Mouse (Mus musculus) B cell, adult 2 months (primary cell): ENCODE data around the gene Sdr42e1.

Source experiments
- DNase-seq, 2 experiments: peaks; one replicate each; pipeline ENCODE4 v3.0.0; 2022

The Sdr42e1 gene

DNA sequence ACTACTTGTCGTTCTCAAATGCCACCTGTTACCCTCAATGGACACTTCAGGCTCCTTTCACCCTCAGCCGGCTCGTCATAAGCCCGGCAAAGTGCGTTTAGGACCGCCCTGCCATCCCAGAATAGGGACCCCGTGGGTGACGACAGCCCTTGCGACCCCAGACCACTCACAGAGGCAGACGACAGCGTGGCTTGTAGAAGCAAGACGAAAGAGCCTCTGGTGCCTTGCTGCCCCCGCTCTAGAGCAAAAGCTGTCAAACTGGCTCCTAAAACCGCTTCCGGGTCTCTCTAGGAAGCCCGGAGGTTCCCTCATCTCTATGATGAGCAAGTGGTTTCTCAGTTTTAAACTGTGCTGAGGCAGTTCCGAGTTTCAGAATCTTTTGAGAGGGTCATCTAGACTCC lies at the start of gene Sdr42e1:
TSS of gene Sdr42e1 (minus strand) at position 260 of the 401 bp plus-strand sequence.
- DNase-seq = peak; percentile 79 to 84

DNA sequence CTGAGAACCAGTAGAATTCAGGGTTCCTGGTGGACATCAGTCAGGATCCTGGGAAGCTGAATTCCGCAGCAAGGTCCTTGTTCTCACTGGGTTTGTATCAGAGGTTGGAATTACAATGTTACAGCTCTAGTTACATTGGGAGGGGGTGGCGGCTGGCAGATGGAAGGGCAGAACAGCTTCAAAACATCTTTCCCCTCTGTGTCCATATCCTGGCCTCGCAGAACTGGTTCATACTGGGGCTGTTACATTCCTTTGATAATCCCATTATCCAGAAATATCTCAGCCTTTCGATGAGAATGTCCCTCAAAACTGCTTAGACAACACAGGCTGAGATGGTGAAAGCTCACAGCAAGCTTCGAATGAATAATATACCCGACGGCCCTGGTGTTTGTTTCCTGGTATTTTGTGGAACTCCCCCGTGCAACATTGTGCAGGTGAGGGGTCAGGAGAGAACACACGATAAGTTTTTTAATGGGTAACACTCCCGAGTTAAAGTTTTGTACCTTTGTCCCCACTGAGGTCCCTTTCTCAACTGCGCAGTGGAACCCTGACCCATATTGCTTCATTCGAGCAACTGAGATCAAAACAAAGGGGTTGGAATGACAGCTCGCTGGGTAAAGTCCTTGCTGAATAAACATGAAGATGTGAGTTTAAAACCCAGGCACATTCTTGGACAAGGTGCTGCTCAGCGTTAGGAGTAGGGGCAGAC lies 44.8 kb upstream of the Sdr42e1 start:
- no peak for DNase-seq

DNA sequence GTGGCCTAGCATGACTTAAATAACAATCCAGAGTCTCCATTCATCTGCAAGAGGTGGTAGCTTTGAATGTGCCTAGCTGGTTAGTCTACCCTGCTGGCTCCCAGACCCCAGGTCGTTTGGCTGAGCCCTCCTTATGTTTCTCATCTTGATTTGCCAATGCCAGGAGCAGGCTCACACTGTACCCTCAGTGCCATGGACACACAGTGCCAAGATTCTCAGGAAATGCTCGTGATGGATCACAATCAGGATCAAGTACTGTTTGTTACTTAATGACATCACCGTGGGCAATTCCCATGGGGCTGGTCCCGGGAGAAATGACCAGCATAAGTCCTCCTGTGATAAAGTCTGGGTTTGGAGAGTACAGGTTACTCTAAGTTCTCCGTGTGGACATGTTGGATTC lies 42.4 kb upstream of the Sdr42e1 start:
- DNase-seq = no peak

DNA sequence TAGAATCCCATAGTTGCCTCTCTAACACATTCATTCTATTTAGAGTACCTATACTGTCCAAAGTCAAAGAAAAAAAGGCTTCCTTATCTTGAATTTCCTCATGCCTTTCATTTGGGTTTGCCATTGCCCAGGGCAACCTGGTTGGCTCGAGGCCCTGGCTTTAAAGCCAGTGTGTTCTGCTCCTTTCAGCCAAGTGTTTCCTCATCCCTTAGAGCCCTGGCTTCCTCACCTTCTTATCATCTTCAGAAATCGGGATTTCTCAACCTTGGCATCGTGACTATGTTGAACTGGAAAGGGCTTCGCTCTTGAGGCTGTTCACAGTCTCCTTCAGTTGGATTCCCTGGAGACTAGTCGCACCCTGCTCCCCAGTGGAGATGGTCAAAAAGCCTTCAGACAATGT lies 41.1 kb upstream of the Sdr42e1 start:
- DNase-seq = no peak

DNA sequence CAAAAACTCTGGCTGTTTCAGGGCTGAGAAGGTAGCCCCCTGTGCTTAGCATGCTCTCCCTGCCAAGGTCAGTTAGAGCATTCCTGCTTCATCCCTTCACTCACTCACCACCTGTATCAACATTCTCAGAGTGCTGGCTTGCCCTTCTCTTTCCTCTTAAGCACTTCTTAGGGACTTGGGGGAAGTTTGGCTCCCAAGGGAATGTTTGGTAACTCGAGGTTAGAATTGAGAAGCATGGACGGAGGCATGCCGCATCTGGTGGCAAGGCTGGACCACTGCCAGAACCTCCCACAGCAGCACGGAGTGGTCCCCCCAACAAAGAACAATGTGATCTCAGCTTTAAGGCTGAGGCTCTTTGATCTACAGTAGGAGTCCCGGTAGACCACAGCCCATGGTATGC lies 38.7 kb upstream of the Sdr42e1 start:
- DNase-seq = no peak

DNA sequence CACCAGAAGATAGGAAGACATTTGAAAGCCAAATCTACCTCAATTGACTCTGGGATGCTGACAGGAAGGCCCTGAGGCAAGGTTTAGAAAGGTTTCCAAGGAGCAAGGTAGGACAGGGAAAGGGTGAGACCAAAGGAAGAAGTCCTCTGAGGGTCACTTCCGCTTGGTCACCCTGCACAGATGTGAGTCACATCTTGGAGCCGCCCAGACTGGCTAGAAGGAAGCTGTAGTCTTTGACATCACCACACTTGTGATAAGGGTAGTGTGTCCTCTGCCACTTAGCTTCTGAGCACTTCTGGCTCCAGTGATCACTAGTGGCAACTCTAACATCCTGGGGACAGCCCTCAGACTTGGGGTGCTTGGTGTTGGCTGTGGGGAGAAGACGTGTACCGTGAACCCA lies 32.7 kb upstream of the Sdr42e1 start:
- no peak for DNase-seq

DNA sequence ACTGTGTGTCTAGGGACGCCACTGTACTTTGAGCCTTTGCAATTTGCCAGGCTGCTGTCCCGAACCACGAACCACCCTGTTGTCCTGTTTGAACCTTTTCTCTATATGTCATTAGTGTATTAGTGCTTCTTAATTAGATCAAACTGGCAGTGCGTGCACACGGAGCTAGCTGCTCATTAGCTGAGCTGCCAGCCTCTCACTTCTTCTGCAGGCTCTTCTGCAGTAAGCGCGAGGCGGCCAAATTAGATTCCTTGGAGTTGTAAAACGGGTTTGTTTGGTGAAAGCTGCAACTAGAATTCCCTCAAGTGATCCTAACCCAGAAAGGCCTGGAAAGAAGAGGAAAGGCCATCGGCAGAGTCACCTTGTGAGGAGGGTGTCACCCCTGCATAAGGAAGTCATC lies 29.2 kb upstream of the Sdr42e1 start:
- no peak for DNase-seq

DNA sequence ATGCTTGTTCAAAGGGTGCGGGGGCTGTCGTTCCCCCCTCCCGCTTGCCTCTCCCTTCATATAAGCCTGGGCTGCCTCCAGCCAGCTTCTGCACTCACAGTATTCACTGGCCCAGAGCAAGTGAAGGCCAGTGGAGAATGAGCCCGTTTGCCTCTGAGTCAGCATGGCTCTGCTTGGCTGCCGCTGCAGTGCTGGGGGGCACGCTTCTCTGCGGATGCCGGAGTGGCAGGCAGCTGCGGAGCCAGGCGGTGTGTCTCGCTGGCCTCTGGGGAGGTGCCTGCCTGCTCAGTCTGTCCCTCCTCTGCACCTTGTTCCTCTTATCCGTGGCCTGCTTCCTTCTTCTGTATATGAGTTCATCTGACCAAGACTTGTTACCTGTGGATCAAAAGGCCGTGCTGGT lies 28.4 kb upstream of the Sdr42e1 start, which contains the start of gene Hsd17b2:
TSS of gene Hsd17b2 (plus strand) at position 46 of the 400 bp plus-strand sequence.
- peak; percentile 21 to 38 for DNase-seq

DNA sequence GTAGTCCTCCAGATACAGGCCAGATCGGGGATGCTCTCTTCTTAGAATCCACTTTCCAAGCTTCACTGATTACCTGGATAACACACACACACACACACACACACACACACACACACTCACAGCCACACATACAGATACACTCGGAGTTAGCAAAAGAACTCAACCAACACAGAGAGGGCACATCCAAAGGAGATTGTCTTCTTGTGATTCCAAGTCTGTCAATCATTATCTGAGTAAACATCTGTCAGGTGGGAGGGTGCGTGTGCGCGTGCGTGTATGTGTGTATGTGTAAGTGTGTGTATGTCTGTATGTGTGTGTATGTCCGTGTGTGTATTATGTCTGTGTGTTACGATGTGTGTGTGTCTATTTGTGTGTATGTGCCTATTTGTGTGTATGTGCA lies 27.8 kb upstream of the Sdr42e1 start:
- DNase-seq = no peak

DNA sequence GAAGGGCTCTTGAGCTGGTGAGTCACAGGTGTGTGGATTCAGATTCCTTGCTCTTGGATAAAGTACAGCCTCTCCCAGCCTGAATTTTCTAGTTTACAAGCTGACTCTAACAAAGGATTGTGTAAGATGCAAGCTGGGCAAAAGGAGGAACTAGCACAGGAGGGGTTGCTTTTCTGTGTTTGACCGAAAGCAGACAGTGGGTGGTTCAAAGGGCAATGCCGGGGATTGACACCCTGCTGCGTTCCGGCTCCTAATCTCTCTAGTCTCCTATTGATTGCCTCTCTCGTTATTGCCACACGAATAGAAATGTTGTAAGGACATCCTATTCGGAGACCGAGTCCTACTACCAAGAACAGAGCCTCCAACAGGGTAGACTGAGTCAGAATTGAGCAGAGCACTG lies 27.2 kb upstream of the Sdr42e1 start:
- DNase-seq = no peak

DNA sequence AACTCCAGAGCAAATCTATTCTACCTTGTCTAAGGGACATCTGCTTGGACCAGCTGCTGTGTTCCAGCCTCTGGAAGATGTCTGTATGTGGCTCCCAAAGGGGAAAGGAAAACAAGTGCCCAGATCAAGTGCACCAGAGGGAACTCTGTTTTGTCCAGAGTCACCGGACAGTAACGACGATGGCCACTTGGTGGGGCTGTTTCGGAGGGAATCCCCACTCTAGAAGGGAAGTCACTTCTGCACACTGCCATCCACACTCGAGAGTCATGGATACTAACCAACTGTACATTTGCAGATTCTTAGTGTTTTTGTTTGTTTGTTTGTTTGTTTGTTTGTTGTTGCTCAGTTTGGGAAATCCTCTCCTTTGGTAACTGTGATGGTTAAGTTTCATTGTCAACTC lies 23.8 kb upstream of the Sdr42e1 start:
- peak; percentile 18 to 37 for DNase-seq

DNA sequence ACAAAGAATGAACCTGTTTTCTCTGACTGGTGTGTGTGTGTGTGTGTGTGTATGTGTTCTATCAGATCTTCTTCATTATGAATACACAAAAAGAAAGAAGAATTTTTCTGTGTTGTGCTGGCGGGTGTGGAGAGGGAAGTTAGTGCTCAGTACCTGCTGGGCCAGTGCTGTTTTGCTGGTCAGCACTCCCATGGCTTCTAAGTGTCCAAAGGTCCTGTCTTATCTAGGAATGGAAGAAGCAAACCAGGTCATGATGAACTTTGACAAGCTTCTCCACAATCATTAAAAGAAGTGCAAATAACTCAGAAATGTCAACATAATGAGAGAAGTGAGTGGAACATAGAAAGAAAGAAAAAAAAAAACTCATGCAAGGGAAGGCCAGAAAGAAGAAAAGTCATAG lies 22.1 kb upstream of the Sdr42e1 start:
- DNase-seq = no peak

DNA sequence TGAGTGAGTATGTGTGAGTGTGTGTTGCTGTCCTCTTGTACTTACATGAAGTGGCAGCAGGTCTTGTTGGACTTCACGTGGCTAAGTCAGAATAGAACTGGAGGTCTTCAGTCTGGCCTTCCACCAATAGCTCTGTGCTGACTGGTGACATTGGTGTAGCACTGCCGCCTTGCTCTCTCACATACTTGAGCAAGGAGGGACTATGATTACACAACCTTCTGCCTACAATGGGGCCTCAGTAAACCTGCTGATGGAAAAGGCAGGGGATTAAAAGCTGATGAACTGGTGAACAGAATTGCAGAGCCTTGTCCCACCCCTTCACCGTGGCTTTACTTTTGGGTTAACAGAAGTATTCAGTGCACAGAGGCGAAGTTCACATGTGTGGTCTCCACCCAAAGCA lies 18.6 kb upstream of the Sdr42e1 start:
- DNase-seq = no peak

DNA sequence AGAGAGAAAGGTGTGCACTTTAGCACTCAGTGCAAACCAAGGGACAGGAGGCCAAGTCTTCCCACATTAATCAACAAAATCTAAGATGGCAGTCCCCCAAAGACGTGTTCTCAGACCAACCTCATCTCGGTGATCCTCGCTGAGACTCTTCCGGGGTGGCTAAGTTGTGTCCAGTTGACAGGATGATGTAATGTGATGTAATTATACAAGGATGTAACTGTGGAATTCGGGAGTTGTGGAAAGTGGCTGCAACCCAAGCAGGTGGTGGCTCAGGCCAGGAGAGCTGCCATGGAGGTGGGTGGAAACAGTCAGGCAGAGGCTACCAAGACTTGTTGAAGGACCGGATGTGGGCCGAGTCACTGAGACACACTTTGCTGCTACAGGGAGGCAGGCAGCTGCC lies 14.4 kb upstream of the Sdr42e1 start:
- no peak for DNase-seq

DNA sequence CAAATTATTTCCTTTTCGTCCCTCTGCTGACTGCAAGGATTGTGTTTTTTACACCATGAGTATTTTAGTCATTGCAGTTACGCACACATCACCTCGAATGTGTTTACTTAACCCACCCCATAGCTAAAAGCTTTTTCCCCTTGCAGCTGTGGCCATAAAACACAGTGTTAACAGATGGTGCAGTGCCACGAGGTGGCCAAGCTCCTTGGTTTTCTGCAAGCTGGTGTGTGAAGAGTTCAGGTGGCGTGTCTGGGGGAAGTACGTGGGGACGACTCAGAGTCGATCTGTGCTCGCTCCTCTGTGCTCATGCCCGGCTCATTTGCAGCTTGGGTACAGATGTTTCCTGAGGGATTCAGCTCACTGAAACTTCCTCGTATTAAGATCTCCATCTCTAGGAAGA lies 11.0 kb upstream of the Sdr42e1 start:
- no peak for DNase-seq

DNA sequence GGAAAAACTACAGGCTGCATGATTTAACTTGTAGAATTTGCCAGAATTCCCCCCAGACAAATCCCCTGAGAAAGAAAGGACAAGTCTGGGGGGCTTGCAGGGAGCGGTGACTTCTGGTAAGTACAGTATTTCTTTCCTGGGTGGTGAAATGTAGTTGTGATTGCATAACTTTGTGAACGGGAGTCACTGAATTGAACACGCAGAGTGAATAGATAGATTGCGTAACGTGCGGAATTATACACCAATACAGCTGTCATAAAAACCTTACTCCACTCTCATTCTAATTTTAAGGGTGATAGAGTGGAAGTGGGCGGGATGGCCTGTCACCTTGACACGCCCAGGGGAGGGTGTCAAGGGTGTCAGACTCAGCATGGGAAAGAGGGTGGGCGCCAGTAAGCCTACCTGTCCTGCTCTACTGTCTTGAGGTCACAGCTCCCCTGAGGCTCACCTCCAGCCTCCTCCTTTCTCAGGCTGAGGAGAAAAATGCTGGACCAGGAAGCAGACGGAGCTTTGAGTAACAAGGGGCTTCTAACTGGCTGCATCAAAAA lies 10.5 kb upstream of the Sdr42e1 start:
- no peak for DNase-seq

DNA sequence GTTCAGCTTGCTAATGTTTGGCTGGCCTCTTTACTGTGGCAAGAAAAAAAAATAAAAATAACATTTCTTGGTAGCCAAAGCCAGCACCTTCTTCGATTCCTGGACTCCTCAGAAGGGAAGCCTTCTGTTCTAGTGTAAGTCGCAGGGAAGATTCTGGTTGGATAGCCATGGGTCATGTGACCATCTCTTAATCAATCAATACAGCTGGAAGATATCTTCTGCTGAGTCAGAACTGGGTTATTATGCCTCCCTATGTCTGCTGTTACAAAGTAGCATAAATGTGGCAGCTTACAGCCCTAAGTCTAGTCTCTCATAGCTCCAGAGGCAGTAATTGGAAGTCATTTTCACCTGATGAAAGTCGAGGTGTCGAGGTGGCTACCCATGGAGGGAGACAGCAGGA lies 5.2 kb upstream of the Sdr42e1 start:
- DNase-seq = no peak

DNA sequence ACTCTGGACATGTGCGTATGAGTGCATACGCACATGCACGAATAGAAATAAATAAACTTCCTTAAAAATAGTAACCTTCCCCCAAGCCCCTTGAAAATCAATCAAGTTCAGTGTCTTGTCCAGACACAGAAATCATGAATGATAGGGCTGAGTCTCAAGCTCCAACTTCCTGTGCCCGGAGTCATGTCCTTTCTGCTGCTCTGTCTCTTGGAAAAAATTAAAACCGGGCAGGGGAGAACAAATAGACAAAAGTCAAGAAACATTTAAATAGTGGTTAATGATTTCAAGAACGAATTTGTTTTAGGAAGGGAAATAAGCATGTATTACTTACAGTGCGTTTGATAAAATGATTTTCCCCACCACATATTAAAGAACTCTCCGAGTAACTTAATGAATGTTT lies 3.5 kb upstream of the Sdr42e1 start:
- DNase-seq = no peak

DNA sequence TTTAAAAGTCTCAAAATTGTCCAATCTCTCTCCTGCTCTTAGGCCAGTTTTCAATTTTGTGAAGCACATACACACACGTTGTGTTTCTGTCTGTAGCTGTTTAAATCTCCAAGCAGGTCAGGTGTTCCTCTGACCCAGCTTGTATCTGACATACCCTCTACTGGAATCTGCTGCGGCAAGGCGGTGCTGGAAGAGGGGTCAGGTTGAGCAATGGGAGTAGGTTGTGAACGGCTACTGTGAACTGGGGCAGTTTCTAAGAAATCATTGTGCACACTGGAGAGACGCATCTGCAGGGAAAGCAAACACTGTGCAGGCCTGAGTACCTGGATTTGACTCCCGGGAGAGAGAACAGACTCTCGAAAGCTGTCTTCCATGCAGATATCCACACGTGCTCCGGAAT lies 3.0 kb upstream of the Sdr42e1 start:
- DNase-seq = no peak

DNA sequence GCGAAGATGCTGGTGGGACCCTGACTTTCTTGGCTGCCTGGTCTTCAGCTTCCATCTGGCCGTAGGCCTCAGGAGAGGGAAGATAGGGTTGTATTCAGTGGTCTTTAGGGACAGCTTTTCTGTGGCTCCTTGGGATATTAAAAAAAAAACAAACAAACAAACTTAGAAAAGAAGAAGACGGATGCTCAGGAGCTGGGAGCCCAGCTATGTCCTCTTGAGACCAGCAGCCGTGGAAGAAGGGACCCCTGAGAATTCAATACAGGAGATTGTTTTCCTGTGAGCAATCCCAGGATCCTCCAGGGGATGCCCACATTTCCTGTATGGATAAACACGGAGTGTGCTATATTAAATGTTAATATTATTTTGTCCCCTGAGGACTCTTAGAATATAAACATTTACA lies 1.7 kb upstream of the Sdr42e1 start:
- no peak for DNase-seq

DNA sequence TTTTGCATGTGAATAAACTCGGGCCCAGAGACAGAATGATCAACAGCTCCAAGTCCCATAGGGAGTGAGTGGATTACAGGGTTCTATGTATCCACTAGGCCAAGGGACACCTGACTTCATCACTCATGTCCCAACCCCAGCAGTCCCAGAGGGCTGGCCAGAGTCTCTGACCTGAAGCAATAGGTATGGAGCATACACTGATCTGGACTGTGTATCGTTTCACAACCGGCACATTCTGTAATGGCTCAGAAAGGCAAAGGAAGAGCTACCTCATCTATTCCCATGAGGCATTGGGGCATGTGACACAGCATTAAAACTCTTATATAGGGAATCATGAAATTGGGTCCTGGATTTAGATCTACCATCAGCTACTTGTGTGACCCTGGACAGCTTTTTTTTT lies 931 bp downstream of the Sdr42e1 start:
- DNase-seq = no peak

DNA sequence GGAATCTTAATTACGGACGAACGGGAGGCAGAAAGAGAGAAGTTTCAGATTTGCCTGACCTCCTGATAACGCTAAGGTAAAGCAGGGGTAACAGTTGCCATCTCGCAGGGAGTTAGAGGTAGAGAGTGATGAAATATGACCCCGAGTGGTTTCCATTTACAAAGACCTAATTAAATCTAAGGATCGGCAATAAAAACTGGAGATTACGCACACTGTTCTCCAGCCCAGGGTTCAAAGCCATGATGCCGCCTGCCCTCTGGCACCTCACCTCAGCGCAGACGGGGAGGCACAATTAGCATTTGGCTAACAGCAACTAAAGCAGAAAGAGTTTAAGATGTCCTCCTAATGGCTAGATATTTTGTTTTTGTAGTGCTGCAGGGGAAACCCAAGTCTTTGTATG lies 3.0 kb downstream of the Sdr42e1 start:
- DNase-seq = no peak

DNA sequence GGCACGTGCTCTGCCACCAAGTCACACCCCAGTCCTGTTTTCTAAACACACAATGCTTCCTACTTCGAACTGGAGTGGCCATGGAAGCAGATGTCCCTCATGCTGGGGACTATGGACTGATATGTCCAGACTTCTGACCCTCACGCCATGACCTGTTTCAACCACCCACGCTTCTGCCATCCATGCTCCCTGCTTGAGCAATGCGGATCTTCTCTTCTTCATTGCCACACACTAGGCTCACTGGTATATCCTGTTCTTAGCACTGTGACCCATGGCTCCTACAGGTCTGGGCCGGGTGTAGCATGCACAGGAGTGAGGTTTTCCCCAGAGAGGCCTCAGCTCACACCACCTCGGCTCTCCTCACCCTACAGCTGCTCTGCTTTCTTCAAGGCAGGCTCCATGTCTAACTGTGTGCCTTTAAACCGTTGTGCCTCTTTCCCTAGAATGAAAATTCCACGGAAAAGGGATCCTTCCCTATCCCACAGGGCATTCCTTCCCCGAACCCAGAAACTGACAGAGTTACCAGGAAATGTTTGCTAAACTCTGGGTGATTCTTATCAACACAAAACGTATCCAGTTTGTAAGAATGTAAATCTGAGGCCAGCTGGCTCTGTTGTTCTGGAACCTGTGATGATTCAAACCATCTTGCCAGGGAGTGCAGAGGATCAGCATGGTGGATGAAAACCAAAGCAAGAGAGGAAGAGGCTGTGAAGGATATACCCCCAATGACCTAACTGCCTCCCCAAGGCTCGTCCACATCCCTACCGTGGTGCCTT lies 6.0 kb downstream of the Sdr42e1 start:
- no peak for DNase-seq

DNA sequence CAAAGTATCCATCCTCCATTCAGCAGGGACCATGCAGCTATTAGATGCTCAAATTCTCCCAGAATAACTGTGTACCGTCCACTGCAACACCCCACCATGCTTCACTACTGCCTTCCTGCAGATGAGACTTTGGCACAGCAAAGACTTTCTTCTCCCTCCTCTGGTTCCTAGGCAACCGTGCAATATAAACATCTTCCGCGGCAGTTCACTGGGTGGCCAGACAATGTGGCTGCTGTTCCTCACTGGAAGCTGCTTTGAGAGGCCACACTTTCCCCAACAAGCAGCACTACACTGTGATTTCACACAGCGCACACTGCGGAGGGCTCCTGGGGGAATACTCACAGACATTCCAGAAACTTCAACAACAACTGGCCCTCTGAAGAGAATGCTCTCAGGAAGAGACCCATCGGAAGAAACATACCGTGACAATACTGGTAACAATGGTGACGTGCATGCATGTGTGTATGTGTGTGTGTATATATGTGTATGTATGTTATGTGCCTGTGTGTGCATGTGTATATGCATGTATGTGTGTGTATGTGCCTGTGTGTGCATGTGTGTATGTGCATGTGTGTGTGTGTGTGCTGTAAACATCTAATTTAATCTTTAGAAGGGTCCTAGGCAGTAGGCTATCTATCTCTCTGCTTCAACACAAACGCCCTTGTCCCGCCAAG lies 13.0 kb downstream of the Sdr42e1 start:
- no peak for DNase-seq
